Mouse (Mus musculus) midbrain, embryonic 13.5 days (tissue): ENCODE measurements around the gene Rxfp1. TPM values are rescaled to one million over a fixed set of nuclear protein-coding genes. Genes with fewer than 3 reads are reported as not detected.
"Not testable (repeated sequence)": the region's sequence is repeated elsewhere in the genome, so short reads cannot be mapped to it uniquely, and the experiment has no call there.

Experiments
- ATAC-seq: fragments of 200-750 bp; cut with Nextera tagmentation; 2 replicates; pipeline ENCODE4 v1.8.0; 2017; ENCODE audit warnings: mild to moderate bottlenecking, moderate TSS enrichment, moderate library complexity
- H3K27ac ChIP-seq: fragments of 300-500 bp; sonication (generic); 2 replicates; pipeline ENCODE4 v1.5.1; 2015; ENCODE audit warnings: inconsistent platforms, mild to moderate bottlenecking, moderate library complexity
- H3K27me3 ChIP-seq: fragments of 300-500 bp; sonication (generic); 2 replicates; pipeline ENCODE4 v1.6.1; 2015; ENCODE audit warnings: mild to moderate bottlenecking, inconsistent platforms
- H3K36me3 ChIP-seq: fragments of 300-500 bp; sonication (generic); 2 replicates; pipeline ENCODE4 v1.6.1; 2015; ENCODE audit warnings: mild to moderate bottlenecking, inconsistent platforms
- H3K4me1 ChIP-seq: fragments of 300-500 bp; sonication (generic); replicated peaks from 2 replicates; pipeline ENCODE4 v1.6.1; 2015; ENCODE audit warnings: inconsistent platforms
- H3K4me2 ChIP-seq: fragments of 300-500 bp; sonication (generic); replicated peaks from 2 replicates; pipeline ENCODE4 v1.6.1; 2015; ENCODE audit warnings: moderate library complexity, mild to moderate bottlenecking, inconsistent platforms
- H3K4me3 ChIP-seq: fragments of 300-500 bp; sonication (generic); replicated peaks from 2 replicates; pipeline ENCODE4 v1.5.1; 2015; ENCODE audit warnings: mild to moderate bottlenecking, inconsistent platforms
- H3K9ac ChIP-seq: fragments of 300-500 bp; sonication (generic); replicated peaks from 2 replicates; pipeline ENCODE4 v1.6.1; 2015; ENCODE audit warnings: mild to moderate bottlenecking, inconsistent platforms
- H3K9me3 ChIP-seq: fragments of 300-500 bp; sonication (generic); 2 replicates; pipeline ENCODE4 v1.6.1; 2016; ENCODE audit warnings: mild to moderate bottlenecking, inconsistent platforms
- WGBS: fragments of 180-500 bp; shearing (Covaris S2); methylation state at CpG from one replicate; pipeline ENCODE4 v1.1.7; 2015; 5-methylcytosine and 5-hydroxymethylcytosine counted together
- polyA plus RNA-seq: library from polyadenylated mRNA; unstranded; fragments of >200 nt; fragmentation: Nextera tagmentation; extraction: Ambion mirVana; gene quantifications from 2 replicates; pipeline ENCODE4 v1.2.1, GENCODE M21; 2015

The Rxfp1 gene
- polyA plus RNA-seq, 1 experiment from 2014 or later: not detected

DNA sequence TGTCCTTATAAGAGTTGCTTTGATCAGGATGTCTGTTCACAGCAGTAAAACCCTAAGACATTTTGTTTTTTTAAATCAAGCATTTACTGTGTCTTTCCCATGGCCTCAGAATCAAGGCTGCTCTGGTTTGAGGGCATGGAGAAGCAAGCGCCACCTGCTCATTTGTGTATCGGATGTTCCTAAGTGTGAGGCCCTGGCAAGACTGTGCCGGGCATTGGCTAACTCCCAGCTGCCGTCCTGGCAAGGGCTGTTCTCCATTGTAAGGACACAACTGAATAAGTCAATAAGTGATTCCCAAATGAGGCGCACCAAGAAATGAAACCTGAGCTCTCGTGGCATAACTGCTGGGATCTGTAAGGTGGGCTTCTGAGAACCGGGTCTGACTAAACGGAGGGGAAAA lies 31.2 kb downstream of the Rxfp1 start:
- H3K9ac ChIP-seq: no peak overlapping the region
- H3K27me3 ChIP-seq: no peaks in the 10 kb centered on the region
- 85% methylated on average over 8 of the region's 8 CpGs for WGBS
- no peak overlapping the region for H3K4me3 ChIP-seq
- ATAC-seq: no peak
- H3K36me3 ChIP-seq: no peaks in the 10 kb centered on the region
- H3K9me3 ChIP-seq: no peaks in the 10 kb centered on the region
- H3K4me2 ChIP-seq: no peak overlapping the region
- H3K27ac ChIP-seq: no peak overlapping the region
- H3K4me1 ChIP-seq: no peaks in the 10 kb centered on the region

DNA sequence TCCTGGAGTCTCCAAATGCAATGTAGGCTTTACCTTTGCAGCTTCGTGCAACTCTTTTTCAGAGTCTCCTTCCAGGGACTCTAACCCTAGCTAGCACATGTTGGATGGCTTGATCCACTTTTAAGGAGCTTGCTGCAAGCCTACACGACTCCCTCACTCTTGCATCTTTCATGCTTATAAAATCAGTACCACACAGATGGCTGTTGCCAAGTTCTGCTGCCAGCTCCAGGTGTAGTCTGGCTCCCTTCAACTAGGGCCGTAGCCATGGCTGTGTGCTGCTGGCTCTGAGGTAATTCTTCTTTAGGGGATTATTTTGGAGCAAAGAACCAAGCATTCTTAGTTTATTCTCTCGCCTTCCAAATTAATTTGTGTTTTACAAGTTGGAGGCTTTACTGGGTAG lies 34.5 kb downstream of the Rxfp1 start:
- Histone ChIP-seq H3K9me3 (no peaks in the 10 kb centered on the region), H3K27ac (no peak overlapping the region), H3K4me1 (no peaks in the 10 kb centered on the region), H3K9ac (no peak overlapping the region), H3K36me3 (no peaks in the 10 kb centered on the region), H3K4me2 (no peak overlapping the region), H3K27me3 (no peaks in the 10 kb centered on the region), H3K4me3 (no peak overlapping the region)
- 72% methylated on average over 4 of the region's 4 CpGs for WGBS
- ATAC-seq: no peak

DNA sequence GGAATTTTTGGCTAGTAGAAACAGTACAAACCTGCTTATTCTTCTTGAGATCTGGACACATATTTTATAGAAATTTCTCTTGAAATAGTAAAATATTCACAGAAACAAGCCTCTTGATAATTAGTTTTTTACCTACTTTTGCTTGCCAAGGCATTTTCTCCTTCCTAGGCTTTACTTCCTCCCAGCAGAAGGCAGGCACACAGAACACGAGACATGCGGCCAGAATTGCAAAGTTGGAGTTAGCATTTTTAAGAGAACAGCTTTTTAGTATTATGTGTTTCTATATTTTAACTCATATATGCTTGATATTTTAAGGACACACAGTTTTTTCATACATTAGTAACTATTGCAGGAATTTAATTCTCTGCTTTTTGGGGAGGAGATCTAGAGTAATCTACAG lies 45.7 kb downstream of the Rxfp1 start:
- Histone ChIP-seq H3K36me3 (no peaks in the 10 kb centered on the region), H3K9me3 (no peaks in the 10 kb centered on the region), H3K27ac (no peak overlapping the region), H3K27me3 (no peaks in the 10 kb centered on the region), H3K4me3 (no peak overlapping the region), H3K4me1 (no peaks in the 10 kb centered on the region), H3K9ac (no peak overlapping the region), H3K4me2 (no peak overlapping the region)
- 91% methylated on average over 2 of the region's 2 CpGs for WGBS
- ATAC-seq: no peak

DNA sequence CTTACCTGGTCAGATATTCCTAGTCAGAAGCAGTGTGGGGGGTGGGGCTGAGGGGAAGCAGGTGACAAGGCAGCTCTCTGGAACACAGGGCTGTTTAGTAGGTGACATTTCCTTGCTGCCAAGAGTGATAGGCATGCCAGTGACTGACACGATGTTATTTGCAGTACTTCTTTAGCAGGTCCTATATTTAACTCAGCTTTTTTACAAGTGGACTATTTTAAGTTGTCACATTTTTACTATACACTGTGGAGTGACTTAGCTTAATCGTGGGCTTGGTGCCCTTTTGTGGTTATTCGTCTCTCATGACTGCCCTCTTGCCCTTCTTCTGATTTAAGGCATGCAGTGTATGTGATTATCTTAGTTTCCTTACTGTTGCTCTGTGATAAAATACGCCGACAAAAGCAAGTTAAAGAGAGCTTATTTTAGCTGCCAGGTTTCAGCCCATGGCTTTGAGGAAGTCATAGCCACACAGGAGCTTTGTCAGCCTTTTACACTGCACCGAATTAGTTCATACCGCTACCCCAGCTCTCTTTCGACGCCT lies 47.5 kb downstream of the Rxfp1 start:
- WGBS: 91% methylated on average over 9 of the region's 9 CpGs
- Histone ChIP-seq H3K4me1 (no peaks in the 10 kb centered on the region), H3K9me3 (no peaks in the 10 kb centered on the region), H3K27me3 (no peaks in the 10 kb centered on the region), H3K4me2 (no peak overlapping the region), H3K4me3 (no peak overlapping the region), H3K9ac (no peak overlapping the region), H3K27ac (no peak overlapping the region), H3K36me3 (no peaks in the 10 kb centered on the region)
- no peak for ATAC-seq

DNA sequence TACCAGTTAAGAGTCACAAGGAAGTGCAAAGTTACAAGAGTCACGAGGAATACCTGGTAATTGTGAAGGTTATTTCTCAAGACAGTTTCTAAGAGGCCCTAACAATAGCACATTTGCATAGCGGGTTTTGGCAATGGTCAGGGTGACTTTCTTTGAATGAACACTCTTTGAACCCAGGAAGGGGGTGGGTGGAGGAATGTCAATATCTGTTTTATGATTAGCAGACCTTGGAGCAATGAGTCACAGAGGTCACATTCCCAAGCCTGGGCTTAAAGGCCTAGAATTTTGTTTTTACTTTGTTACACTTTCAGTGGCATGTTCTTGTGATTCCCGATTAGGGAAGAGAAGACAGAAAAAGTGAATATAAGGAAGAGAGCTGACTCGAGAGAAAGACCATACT lies 49.6 kb downstream of the Rxfp1 start:
- not testable (repeated sequence) for H3K9me3 ChIP-seq, ATAC-seq, H3K27ac ChIP-seq, H3K36me3 ChIP-seq, H3K9ac ChIP-seq, H3K4me1 ChIP-seq, H3K4me3 ChIP-seq, H3K27me3 ChIP-seq, H3K4me2 ChIP-seq
- 78% methylated on average over 4 of the region's 4 CpGs for WGBS

DNA sequence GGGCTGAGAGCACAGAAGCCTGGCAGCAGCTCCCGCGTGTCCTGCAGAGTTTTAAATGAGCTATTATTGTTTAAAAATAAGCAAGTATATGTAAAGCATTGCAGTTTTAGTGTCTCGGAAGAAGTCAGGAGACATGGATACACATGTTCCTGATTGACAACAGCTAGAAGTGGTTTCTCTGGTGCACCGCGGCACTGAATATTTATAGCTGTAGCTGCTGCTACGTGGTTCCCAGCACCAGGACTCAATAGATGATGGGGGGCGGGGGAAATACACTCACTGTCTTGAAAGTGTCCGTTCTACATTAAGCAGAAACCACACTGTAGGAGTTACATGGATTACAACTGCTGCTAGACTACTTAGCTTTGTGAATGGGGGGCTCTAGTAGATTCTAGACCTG lies 54.2 kb downstream of the Rxfp1 start:
- H3K4me3 ChIP-seq: no peak overlapping the region
- H3K4me1 ChIP-seq: peaks cover 6% of the 10 kb centered on the region; the same call in 1 of the 2 replicates
- H3K36me3 ChIP-seq: no peaks in the 10 kb centered on the region
- H3K4me2 ChIP-seq: no peak overlapping the region
- H3K27ac ChIP-seq: no peak overlapping the region
- 82% methylated on average over 8 of the region's 8 CpGs for WGBS
- ATAC-seq: no peak
- H3K9ac ChIP-seq: no peak overlapping the region
- no peaks in the 10 kb centered on the region for H3K27me3 ChIP-seq
- no peaks in the 10 kb centered on the region for H3K9me3 ChIP-seq

DNA sequence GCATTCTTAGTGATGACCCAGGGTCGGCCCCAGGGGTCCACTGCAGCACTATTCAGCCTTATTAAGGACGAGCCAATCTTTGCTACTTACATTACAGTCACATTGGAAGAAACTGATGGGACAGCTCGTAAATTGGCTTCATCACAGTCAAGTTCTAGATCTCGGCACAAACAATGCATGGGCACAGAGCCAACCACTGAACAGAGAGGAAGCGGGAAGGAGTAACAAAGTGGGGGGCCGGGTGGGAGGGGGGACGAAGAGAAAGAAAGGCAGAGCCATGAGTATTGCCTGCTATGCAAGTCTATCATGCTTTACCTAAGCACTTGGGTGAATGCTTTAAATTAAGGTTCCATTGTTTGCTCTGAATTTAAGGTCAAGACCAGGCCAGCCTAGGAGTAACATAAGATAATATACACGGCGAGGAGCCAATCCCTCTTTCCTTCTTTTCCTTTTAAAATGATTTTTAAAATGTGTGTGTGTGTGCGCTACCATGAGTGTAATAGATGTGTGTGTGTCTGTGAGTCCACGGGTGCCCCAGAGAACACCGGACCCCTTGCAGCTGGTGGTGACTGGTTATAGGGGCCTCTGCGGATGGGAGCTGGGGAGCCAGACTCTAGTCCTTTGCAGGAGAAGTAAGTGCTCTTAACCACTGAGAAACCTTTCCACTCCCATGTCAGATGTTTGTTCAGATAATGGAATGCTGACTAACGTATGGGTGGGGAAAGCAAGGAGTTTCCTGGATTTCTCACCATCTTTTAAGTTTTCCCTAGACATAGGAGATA lies 55.1 kb downstream of the Rxfp1 start:
- Histone ChIP-seq H3K4me2 (0 out of 2 replicates have a peak overlapping the region, but pooled peaks have one; percentile 1), H3K27ac (no peak overlapping the region), H3K36me3 (no peaks in the 10 kb centered on the region), H3K27me3 (no peaks in the 10 kb centered on the region), H3K9me3 (no peaks in the 10 kb centered on the region), H3K4me3 (no peak overlapping the region), H3K9ac (no peak overlapping the region), H3K4me1 (peaks cover 6% of the 10 kb centered on the region; the same call in 1 of the 2 replicates)
- ATAC-seq: no peak
- WGBS: 58% methylated on average over 14 of the region's 14 CpGs

DNA sequence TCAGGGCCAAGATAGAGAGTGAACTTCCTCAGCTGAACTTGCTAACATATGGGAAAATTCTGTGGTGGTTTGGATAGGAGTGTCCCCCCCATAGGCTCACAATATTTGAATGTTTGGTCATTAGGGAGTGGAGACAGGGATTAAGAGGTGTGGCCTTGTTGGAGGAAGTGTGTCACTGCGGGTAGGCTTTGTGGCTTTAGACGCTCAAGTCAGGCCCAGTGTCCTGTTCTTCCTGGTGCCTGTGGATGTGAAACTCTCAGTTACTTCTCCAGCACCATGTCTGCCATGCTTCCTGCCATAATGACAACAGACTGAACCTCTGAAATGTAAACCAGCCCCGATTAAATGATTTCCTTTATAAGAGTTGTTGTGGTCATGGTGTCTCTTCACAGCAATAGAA lies 61.3 kb downstream of the Rxfp1 start:
- Histone ChIP-seq H3K27me3 (no peaks in the 10 kb centered on the region), H3K9ac (no peak overlapping the region), H3K4me2 (no peak overlapping the region), H3K36me3 (no peaks in the 10 kb centered on the region), H3K4me1 (no peaks in the 10 kb centered on the region), H3K27ac (no peak overlapping the region), H3K9me3 (no peaks in the 10 kb centered on the region), H3K4me3 (no peak overlapping the region)
- ATAC-seq: no peak
- WGBS: 87% methylated on average over 3 of the region's 3 CpGs

DNA sequence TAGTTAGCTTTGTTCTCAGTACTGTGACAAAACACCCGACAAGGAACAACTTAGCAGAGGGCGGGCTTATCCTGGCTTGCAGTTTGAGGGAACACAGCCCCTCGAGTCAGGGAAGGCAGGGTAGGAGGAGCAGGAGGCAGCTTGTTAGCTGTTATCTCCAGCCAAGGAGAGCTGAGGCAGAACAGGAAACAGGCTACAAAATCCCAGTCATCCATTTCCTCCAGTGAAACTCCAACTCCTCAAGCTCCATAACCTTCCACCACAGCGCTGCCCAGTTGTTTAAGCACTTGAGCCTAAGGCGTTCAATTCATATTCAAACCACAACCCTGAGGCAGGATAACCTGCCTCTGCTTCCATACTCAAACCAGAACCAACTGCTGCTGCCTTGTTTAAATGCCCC lies 63.0 kb downstream of the Rxfp1 start:
- Histone ChIP-seq H3K9ac (no peak overlapping the region), H3K36me3 (no peaks in the 10 kb centered on the region), H3K4me3 (no peak overlapping the region), H3K9me3 (no peaks in the 10 kb centered on the region), H3K4me2 (no peak overlapping the region), H3K4me1 (no peaks in the 10 kb centered on the region), H3K27ac (no peak overlapping the region), H3K27me3 (no peaks in the 10 kb centered on the region)
- ATAC-seq: no peak
- 84% methylated on average over 5 of the region's 5 CpGs for WGBS

DNA sequence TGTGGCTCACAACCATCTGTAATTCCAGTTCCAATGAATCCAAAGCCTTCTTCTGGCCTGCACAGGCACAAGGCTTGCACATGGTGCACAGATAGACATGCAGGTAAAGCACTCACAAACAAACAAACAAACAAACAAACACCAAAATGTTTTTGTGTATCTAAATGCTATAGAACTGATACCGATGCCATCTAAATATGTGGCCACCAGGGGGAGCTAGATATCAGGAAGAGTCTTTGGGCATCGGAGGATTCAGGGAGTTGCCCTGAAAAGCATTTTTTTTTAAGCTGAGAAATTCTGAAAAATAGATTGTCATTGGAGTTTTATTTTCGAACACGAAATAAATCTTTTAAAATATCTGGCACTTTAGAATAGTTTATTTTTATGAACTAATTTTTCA lies 64.6 kb downstream of the Rxfp1 start:
- no peak for ATAC-seq

DNA sequence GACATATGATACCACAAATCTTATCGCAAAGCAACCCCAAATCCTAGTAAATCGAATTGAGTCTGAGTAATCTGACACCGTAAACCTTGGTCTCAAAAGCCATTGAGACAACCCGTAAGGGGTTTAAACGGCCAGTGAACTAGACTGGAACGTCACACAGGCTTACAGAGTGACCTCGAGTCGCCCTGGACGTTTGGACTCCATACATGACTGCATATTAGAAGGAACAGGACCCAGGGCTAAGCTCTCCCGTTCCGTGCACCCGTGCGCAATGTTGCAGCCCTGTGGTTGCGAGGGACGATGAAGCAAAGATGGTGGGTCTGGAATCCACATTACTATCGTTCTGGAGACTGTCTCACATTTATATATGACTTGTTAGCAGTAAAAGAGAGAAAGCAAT lies 65.5 kb downstream of the Rxfp1 start:
- no peak for ATAC-seq
- H3K4me2 ChIP-seq: no peak overlapping the region

More for the DNA sequence above, 64.6 kb downstream of the Rxfp1 start:
- Histone ChIP-seq H3K9me3 (no peaks in the 10 kb centered on the region), H3K4me3 (no peak overlapping the region), H3K4me2 (no peak overlapping the region), H3K36me3 (no peaks in the 10 kb centered on the region), H3K27ac (no peak overlapping the region), H3K9ac (no peak overlapping the region), H3K27me3 (no peaks in the 10 kb centered on the region), H3K4me1 (no peaks in the 10 kb centered on the region)
- 12% methylated on average over 4 of the region's 4 CpGs for WGBS

DNA sequence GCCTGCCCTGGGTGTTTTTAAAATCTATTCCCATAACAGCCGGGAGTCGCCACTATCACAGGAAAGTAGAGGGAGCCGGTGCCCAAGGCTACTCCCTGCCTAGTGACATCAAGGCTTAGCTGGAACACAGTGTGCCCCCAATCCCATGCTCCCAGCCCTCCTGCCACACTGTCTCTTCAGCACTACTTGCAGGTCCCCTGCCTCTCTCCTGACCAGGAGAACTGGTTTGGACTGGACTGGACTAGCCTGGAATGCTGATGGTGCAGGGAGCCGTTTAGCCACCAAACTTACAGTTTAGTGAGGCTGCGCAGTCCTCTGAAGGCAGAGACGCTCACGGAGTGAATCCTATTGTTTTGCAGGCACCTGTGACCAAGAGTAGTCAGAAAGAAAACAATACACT lies 67.1 kb downstream of the Rxfp1 start:
- 0 out of 2 replicates have a peak, but pooled peaks have one; percentile 40 for ATAC-seq
- WGBS: 83% methylated on average over 7 of the region's 7 CpGs
- H3K9me3 ChIP-seq: no peaks in the 10 kb centered on the region
- H3K4me2 ChIP-seq: no peak overlapping the region
- no peak overlapping the region for H3K9ac ChIP-seq
- H3K36me3 ChIP-seq: no peaks in the 10 kb centered on the region
- H3K27ac ChIP-seq: no peak overlapping the region
- no peaks in the 10 kb centered on the region for H3K27me3 ChIP-seq
- H3K4me1 ChIP-seq: no peaks in the 10 kb centered on the region
- H3K4me3 ChIP-seq: no peak overlapping the region

More for the DNA sequence above, 65.5 kb downstream of the Rxfp1 start:
- no peak overlapping the region for H3K27ac ChIP-seq
- H3K9me3 ChIP-seq: no peaks in the 10 kb centered on the region
- H3K27me3 ChIP-seq: no peaks in the 10 kb centered on the region
- no peak overlapping the region for H3K9ac ChIP-seq
- 74% methylated on average over 16 of the region's 16 CpGs for WGBS
- H3K4me3 ChIP-seq: no peak overlapping the region
- H3K36me3 ChIP-seq: no peaks in the 10 kb centered on the region
- no peaks in the 10 kb centered on the region for H3K4me1 ChIP-seq
